8 mouse cellular contexts compared by ENCODE assay signal in genomic region chr3:132084680-132085079, GRCm38 (mm10). TPM values are rescaled to one million over a fixed set of nuclear protein-coding genes. Genes with fewer than 3 reads are reported as not detected.
A peak's percentile ranks its signal among the peaks of the same experiment; 100 is the strongest.
DNase-seq lines count a peak whose midpoint lies in the region; ATAC-seq lines count a peak whose summit lies in the region.

No protein-coding gene starts in this region.

- peaks cover 26% of the 10 kb centered on the region for H3K27me3 ChIP-seq in hindbrain, embryonic 15.5 days
- peaks cover 31% of the 10 kb centered on the region for H3K27me3 ChIP-seq in liver, embryonic 13.5 days

- peaks cover 41% of the 10 kb centered on the region for H3K4me1 ChIP-seq in hindbrain, embryonic 15.5 days (replicated peaks)
- H3K4me1 ChIP-seq in liver, embryonic 13.5 days (replicated peaks) = 0 out of 2 replicates have a peak, but pooled peaks cover 2% of the 10 kb centered on the region

- no peak overlapping the region for H3K27ac ChIP-seq in hindbrain, embryonic 15.5 days (replicated peaks)
- no peak overlapping the region for H3K27ac ChIP-seq in liver, embryonic 13.5 days

- no peaks in the 10 kb centered on the region for H3K9me3 ChIP-seq in hindbrain, embryonic 15.5 days
- H3K9me3 ChIP-seq in liver, embryonic 13.5 days (replicated peaks) = no peaks in the 10 kb centered on the region

- under 1% methylated on average over 8 of the region's 8 CpGs for WGBS in hindbrain, embryonic 15.5 days
- 1% methylated on average over 7 of the region's 8 CpGs for WGBS in liver, embryonic 13.5 days (ENCODE audit: insufficient replicate concordance)

- H3K36me3 ChIP-seq in hindbrain, embryonic 15.5 days = no peaks in the 10 kb centered on the region
- no peaks in the 10 kb centered on the region for H3K36me3 ChIP-seq in liver, embryonic 13.5 days

- DNase-seq in 416B (ENCODE audit: low read depth) = peak; percentile 32
- peak; percentile 28 for DNase-seq in embryo, embryonic 10 days (ENCODE audit: low spot score)
- DNase-seq in liver, embryonic 13.5 days = no peak
- DNase-seq in spleen, adult 18-20 months = no peak
- DNase-seq in right cerebral cortex, postnatal 4 days = no peak
- no peak for DNase-seq in frontal cortex, postnatal 36 days (ENCODE audit: low spot score in 2 of 2)
- no peak for DNase-seq in thymus, postnatal 25 days

- peak overlapping the region; percentile 52 for H3K4me3 ChIP-seq in hindbrain, embryonic 15.5 days
- H3K4me3 ChIP-seq in liver, embryonic 13.5 days (replicated peaks) = peak overlapping the region; percentile 34; the same call in 1 of the 2 replicates

- no peak for ATAC-seq in hindbrain, embryonic 15.5 days (ENCODE audit: low FRiP score, low read depth)
- no peak for ATAC-seq in liver, embryonic 13.5 days (ENCODE audit: low read depth)

- H3K9ac ChIP-seq in hindbrain, embryonic 15.5 days = 0 out of 2 replicates have a peak overlapping the region, but pooled peaks have one; percentile 40
- H3K9ac ChIP-seq in liver, embryonic 13.5 days = no peak overlapping the region

- peak overlapping the region; percentile 100 for H3K4me2 ChIP-seq in hindbrain, embryonic 15.5 days
- H3K4me2 ChIP-seq in liver, embryonic 13.5 days = peak overlapping the region; percentile 53

RNA-seq across cellular contexts. Expression of gene Dkk2, which starts 0.4 kb away (rescaled TPM):
- 1.6 and 2.3 TPM in 2 replicates for polyA plus RNA-seq in hindbrain, embryonic 15.5 days (2015; fragmentation: Nextera tagmentation; extraction: Ambion mirVana)
- 0.56 and 0.65 TPM in 2 replicates for polyA plus RNA-seq in liver, embryonic 13.5 days (2015; fragmentation: Nextera tagmentation; extraction: Ambion mirVana)

Comparison
In these comparisons a context has a peak if more than half of its experiments do, and no peak if none do; other contexts are left out.
1. DNase-seq: peak in 416B (single experiment) and embryo, embryonic 10 days (single experiment); none in liver, embryonic 13.5 days (single experiment), spleen, adult 18-20 months (0 of 2), right cerebral cortex, postnatal 4 days (single experiment), frontal cortex, postnatal 36 days (0 of 2) and thymus, postnatal 25 days (single experiment).